Mouse (Mus musculus) T-helper 2 cell (primary cell): ENCODE results near the gene Lcn6.
"Not testable (repeated sequence)": the region's sequence is repeated elsewhere in the genome, so short reads cannot be mapped to it uniquely, and the experiment has no call there.

Source experiments
- in situ Hi-C: fragments of 300-600 bp; cut with MboI, MseI; formaldehyde crosslinking; loops from one replicate; pipeline ENCODE4 v1.15.1; 2025; ENCODE audit warnings: high pct_unique_total_duplicates

Gene Lcn6

GRCm38 (mm10) chr2:25701001-25701400 is 24.4 kb downstream of the Lcn6 start:
- in situ Hi-C loops: no loop called here

GRCm38 (mm10) chr2:25703706-25704105 is 27.1 kb downstream of the Lcn6 start:
- in situ Hi-C loops: no loop called here

GRCm38 (mm10) chr2:25706643-25707481 is 30.3 kb downstream of the Lcn6 start, which contains the start of gene Bmyc:
Gene Bmyc (plus strand): TSS chr2:25706739.
- in situ Hi-C loops: no loop called here

- in situ Hi-C loops: no loop called here
Measured at GRCm38 (mm10) chr2:25708121-25708520, 31.5 kb downstream of the Lcn6 start.

GRCm38 (mm10) chr2:25709056-25709455 is 32.5 kb downstream of the Lcn6 start:
- in situ Hi-C loops: not testable (repeated sequence)

- in situ Hi-C loops: not testable (repeated sequence)
Measured at GRCm38 (mm10) chr2:25709791-25710190, 33.2 kb downstream of the Lcn6 start.

GRCm38 (mm10) chr2:25711641-25712040 is 35.1 kb downstream of the Lcn6 start:
- in situ Hi-C loops: not testable (repeated sequence)

- in situ Hi-C loops: loop anchor here (5.0 kb wide), 1 partner anchor 35 kb away; no protein-coding TSS in a partner anchor
Measured at GRCm38 (mm10) chr2:25717222-25717621, 40.6 kb downstream of the Lcn6 start.
